Mouse (Mus musculus) kidney, adult 2 months (tissue): ENCODE data around the gene Gm12166. TPM values are rescaled to one million over a fixed set of nuclear protein-coding genes. Genes with fewer than 3 reads are reported as not detected.
"Not testable (repeated sequence)": the region's sequence is repeated elsewhere in the genome, so short reads cannot be mapped to it uniquely, and the experiment has no call there.

ENCODE experiments used
- DNase-seq: peaks from one replicate; pipeline ENCODE4 v3.0.0; 2021
- H3K27ac ChIP-seq: fragments of 200-500 bp; 2 replicates; pipeline ENCODE4 v1.5.1; 2012; ENCODE audit warnings: low read depth, low read length, control low read depth, inconsistent platforms; ENCODE audit not compliant: insufficient read depth
- H3K27me3 ChIP-seq: fragments of 200-500 bp; replicated peaks from 2 replicates; pipeline ENCODE4 v1.6.1; 2012; ENCODE audit warnings: mild to moderate bottlenecking, moderate library complexity, low read length, inconsistent platforms; ENCODE audit not compliant: control insufficient read depth, insufficient read depth
- H3K36me3 ChIP-seq: fragments of 200-500 bp; 2 replicates; pipeline ENCODE4 v1.6.1; 2012; ENCODE audit warnings: mild to moderate bottlenecking, moderate library complexity, low read length, inconsistent platforms; ENCODE audit not compliant: control insufficient read depth, insufficient read depth
- H3K4me1 ChIP-seq: fragments of 200-500 bp; 2 replicates; pipeline ENCODE4 v1.6.1; 2011; ENCODE audit warnings: low read length; ENCODE audit not compliant: control insufficient read depth, insufficient read depth
- H3K4me3 ChIP-seq: fragments of 200-500 bp; 2 replicates; pipeline ENCODE4 v1.5.1; 2011; ENCODE audit warnings: mild to moderate bottlenecking, low read depth, low read length, control low read depth; ENCODE audit not compliant: insufficient read depth
- CTCF ChIP-seq: fragments of 200-500 bp; conservative IDR thresholded peaks from 2 replicates; pipeline ENCODE4 v1.5.1; 2011; ENCODE audit warnings: low read depth, mild to moderate bottlenecking, control low read depth, low read length, moderate library complexity, mixed read lengths; ENCODE audit not compliant: insufficient read depth, insufficient read length
- POLR2A ChIP-seq: fragments of 200-500 bp; IDR thresholded peaks from one replicate; pipeline ENCODE4 v1.6.1; 2011; ENCODE audit warnings: low read depth, low read length, control low read depth
- WGBS: fragments of 180-500 bp; shearing (Covaris S2); methylation state at CpG from one replicate; pipeline ENCODE4 v1.1.7; 2018; 5-methylcytosine and 5-hydroxymethylcytosine counted together
- polyA plus RNA-seq: library from polyadenylated mRNA; depleted of rRNA; stranded (reverse); fragments of >200 nt; gene quantifications from 2 replicates; pipeline ENCODE4 v1.2.3, GENCODE M21; 2012

The Gm12166 gene
- polyA plus RNA-seq, 1 experiment: 9.6 TPM

DNA sequence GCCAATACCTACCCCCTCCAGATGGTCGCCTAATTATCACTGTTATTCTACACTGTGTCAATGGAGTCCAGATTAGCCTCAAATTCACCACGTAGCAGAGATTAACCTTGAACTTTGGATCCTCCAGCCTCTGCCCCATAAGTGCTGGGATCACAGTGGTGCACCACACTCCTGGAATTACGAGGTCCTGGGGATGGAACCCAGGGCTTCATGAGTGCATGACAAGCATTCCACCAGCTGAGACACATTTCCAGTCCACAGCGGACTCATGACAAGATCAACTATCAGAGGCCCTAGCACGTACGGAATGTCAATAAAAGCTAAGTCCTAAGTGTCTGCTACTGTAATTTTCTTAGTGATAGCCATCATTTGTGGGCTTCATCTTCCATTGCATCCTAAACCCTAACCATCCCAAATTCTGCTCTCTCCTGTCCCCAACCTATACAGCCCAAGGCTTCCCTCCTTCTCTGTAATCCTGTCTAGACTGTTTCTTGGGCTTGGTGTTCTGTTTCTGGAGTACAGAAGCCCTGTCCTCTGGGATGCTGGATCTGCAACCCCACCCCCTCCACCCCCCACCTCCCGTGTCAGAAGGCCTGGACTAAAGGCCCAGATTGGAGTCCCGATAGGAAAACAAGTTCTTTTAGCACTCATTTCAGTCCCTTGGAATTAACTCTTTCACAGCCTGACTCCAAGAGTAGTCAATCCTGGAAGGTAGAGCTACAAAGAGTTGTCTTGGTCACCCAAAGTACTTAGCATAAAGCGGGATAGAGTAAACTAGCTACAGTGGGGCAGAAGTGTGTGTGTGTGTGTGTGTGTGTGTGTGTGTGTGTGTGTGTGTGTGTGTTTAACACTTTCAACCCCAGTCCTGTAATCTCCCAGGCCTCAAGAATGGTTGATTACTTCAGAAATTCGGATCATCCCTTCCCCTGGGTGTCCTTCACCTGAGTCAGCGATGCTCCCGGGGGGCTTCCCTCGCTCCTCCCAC lies 3.1 kb upstream of the Gm12166 start:
- DNase-seq: no peak
- no peaks in the 10 kb centered on the region for H3K27me3 ChIP-seq
- peak overlapping the region; percentile 50 for H3K4me3 ChIP-seq
- 0 out of 2 replicates have a peak, but pooled peaks cover 2% of the 10 kb centered on the region for H3K4me1 ChIP-seq
- H3K36me3 ChIP-seq: no peaks in the 10 kb centered on the region
- TF ChIP-seq POLR2A: no peak
- no peak for TF ChIP-seq CTCF
- WGBS: 35% methylated on average over 13 of the region's 13 CpGs
- no peak overlapping the region for H3K27ac ChIP-seq

DNA sequence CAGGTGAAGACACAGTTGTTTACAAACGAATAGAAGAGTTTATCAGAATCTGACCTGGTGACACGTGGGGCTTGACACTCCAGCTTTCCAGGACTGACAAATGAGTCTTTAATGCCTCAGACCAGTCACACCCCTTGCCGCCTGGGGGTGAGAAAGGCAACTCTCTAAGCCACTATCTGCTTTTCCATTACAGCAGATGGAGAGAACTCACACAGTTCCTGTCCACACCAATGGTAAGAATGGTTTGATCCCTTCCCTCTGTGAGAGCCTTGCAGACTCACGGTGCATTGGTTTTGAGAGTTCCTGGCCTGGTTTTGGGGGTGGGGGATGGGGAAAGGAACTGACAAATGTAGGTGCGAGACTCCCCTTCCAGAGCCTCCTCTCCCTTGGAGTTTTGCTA lies 2.2 kb upstream of the Gm12166 start:
- Histone ChIP-seq H3K36me3 (no peaks in the 10 kb centered on the region), H3K27me3 (no peaks in the 10 kb centered on the region), H3K4me3 (no peak overlapping the region), H3K27ac (no peak overlapping the region), H3K4me1 (0 out of 2 replicates have a peak, but pooled peaks cover 2% of the 10 kb centered on the region)
- TF ChIP-seq POLR2A (no peak), CTCF (no peak)
- 75% methylated on average over 5 of the region's 5 CpGs for WGBS
- no peak for DNase-seq

DNA sequence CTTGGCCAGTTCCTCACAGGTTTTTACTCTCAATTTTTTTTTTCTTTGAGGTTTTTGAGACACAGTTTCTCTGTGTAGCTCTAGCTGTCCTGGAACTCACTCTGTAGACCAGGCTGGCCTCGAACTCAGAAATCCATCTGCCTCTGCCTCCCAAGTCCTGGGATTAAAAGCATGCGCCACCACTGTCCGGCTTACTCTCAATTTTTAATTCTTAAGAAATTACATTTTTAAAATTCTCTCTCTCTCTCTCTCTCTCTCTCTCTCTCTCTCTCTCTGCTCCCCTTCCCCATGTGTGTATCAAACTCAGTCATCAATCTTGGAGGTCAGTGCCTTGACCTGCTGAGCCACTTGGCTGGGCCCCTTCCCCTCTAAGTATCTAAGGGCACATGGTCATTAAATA lies 1.3 kb upstream of the Gm12166 start:
- not testable (repeated sequence) for H3K4me3 ChIP-seq, H3K36me3 ChIP-seq, H3K27ac ChIP-seq, H3K4me1 ChIP-seq, DNase-seq, H3K27me3 ChIP-seq
- 93% methylated on average over 3 of the region's 3 CpGs for WGBS

DNA sequence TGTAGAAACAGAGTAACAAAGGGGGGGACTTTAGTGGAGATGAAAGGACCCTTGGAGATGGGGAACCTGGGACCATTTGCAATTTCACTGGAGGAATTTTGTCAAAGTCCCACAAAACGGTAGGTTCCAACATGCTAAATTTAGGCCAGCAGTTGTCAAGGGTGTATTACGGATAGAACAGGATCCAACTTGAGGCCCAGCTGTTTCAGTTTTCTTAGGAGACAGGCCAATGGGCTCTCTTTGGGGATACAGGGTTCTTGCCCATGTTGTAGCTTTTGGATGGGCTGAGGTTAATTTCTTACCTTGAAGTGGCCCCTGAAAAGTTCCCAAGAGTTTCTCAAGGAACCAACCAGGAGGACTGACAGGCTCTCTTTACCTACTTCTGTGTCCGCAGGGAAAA lies 4.9 kb downstream of the Gm12166 start:
- WGBS: 90% methylated on average over 3 of the region's 3 CpGs
- Histone ChIP-seq H3K4me3 (no peak overlapping the region), H3K4me1 (no peaks in the 10 kb centered on the region), H3K36me3 (no peaks in the 10 kb centered on the region), H3K27ac (no peak overlapping the region), H3K27me3 (no peaks in the 10 kb centered on the region)
- TF ChIP-seq POLR2A: no peak
- no peak for TF ChIP-seq CTCF
- no peak for DNase-seq

DNA sequence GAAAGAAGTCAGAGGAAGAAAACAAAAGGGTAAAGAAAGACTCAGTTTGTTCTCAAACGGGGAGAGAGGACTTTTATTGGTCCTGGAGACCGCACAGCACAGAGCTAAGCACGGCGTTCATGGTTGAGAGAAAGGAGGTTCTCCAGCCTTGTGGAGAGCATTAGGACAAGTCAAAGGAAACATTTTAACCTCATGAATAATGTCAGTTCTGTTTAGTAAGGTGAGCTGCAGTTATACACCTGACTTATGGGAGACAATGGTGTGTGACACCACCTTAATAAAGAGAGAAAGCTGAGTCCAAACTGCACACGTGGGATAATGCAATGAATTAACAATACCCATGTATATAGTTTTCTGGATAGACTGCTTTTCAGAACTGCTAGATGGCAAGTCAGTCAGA lies 7.3 kb downstream of the Gm12166 start:
- TF ChIP-seq POLR2A (no peak), CTCF (no peak)
- H3K27me3 ChIP-seq: no peaks in the 10 kb centered on the region
- no peak overlapping the region for H3K27ac ChIP-seq
- no peak overlapping the region for H3K4me3 ChIP-seq
- DNase-seq: no peak
- no peaks in the 10 kb centered on the region for H3K36me3 ChIP-seq
- 86% methylated on average over 5 of the region's 5 CpGs for WGBS
- H3K4me1 ChIP-seq: no peaks in the 10 kb centered on the region

DNA sequence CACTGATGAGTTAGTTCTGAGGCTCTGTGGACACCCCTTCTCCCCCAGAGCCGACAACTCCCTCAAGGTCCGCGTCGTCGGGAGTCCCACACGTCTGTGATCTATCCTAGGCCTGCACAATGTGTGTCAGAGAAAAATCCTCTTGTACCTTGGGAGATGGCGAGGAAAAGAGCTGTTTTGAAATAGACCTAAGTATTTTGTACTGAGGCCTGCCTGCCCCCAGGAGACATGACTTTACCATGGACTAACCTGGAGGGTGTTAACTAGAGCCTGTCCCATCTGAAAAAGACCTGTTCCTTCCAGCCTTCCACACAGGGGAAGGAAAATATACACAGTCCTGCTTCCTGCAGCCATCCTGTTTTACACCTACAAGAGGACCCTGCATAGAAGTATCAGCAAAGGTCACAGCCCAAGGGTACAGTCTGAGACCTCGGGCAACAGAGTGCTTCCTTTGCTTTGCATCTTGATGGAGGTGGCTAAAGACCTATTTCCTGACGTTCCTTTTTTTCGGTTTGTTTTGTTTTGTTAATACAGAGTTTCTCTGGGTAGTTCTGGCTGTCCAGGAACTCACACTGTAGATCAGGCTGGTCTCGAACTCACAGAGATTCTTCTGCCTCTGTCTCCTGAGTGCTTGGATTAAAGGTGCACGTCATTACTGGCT lies 10.4 kb downstream of the Gm12166 start:
- no peaks in the 10 kb centered on the region for H3K4me1 ChIP-seq
- 70% methylated on average over 12 of the region's 12 CpGs for WGBS
- no peak for DNase-seq
- H3K27me3 ChIP-seq: no peaks in the 10 kb centered on the region
- no peaks in the 10 kb centered on the region for H3K36me3 ChIP-seq
- no peak overlapping the region for H3K4me3 ChIP-seq
- H3K27ac ChIP-seq: no peak overlapping the region
- TF ChIP-seq CTCF: no peak
- TF ChIP-seq POLR2A: no peak

DNA sequence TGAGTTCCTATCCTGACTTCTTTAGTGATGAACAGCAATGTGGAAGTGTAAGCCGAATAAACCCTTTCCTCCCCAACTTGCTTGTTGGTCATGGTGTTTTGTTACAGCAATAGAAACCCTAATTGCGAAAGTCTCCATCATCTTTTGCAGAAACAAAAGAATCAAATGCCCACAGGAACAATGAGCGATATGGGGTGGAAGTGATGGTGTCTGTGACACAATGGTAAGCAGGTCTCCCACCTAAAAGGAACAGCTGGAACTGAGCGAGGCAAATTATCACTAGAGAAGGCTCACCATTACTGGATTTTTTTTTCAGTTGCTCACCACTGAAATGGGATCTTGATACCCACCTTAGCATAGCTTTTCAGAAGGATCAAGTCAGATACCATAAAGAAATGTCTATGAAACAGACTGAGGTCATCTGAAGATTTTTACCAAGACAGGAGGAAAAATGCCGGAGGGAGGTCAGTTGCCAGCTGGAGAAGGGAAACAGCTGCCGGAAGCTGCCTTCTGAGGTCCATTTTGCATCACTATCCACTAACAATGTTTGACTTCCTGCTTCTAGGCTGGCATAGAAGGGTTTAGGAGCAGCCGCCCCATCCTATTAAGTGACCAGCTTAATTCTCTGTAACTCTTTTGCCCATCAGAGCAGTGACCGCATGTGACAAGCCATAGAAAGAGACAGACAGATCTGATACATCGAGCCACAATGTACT lies 11.1 kb downstream of the Gm12166 start:
- DNase-seq: no peak
- no peaks in the 10 kb centered on the region for H3K27me3 ChIP-seq
- no peak overlapping the region for H3K4me3 ChIP-seq
- 71% methylated on average over 9 of the region's 9 CpGs for WGBS
- no peaks in the 10 kb centered on the region for H3K4me1 ChIP-seq
- no peaks in the 10 kb centered on the region for H3K36me3 ChIP-seq
- H3K27ac ChIP-seq: no peak overlapping the region
- TF ChIP-seq CTCF (no peak), POLR2A (no peak)
